Mouse (Mus musculus) kidney, adult 8-10 months (tissue): ENCODE measurements at regions not wholly inside any gene's neighbourhood (a gene's known extent, or its start where the extent isn't known, plus 50 kb on each side); places are given as distances from the start of the nearest gene placed in this dataset.
A peak's percentile ranks its signal among the peaks of the same experiment; 100 is the strongest.

Experiments
- DNase-seq, 2 experiments: peaks; one replicate each; pipeline ENCODE4 v3.0.0; 2022

- no peak for DNase-seq
Measured at GRCm38 (mm10) chr5:106557733-106558132, 51.2 kb upstream of the Gm17304 start.

- DNase-seq: no peak
Measured at GRCm38 (mm10) chr5:106539286-106539685, 69.6 kb upstream of the Gm17304 start.

GRCm38 (mm10) chr5:106537153-106537552 lies 71.7 kb upstream of the Gm17304 start:
- DNase-seq: no peak

- DNase-seq: no peak
Measured at GRCm38 (mm10) chr5:106536068-106536467, 72.8 kb upstream of the Gm17304 start.

GRCm38 (mm10) chr5:106528811-106529210 lies 70.8 kb upstream of the Barhl2 start:
- no peak for DNase-seq

GRCm38 (mm10) chr5:106527364-106527985 lies 69.5 kb upstream of the Barhl2 start:
- no peak for DNase-seq

- DNase-seq: no peak
Measured at GRCm38 (mm10) chr5:106512423-106513089, 54.6 kb upstream of the Barhl2 start.

- peak; percentile 39 to 63 for DNase-seq
Measured at GRCm38 (mm10) chr5:106507901-106508300, 49.9 kb upstream of the Barhl2 start.
